Mouse (Mus musculus): ENCODE measurements around the gene Rgr.

- TF ChIP-seq CTCF (conservative IDR thresholded peaks at IDR 0.05; ENCODE audit: insufficient read depth, insufficient read length, low read depth, low read length) (no peak), POLR2A (IDR thresholded peaks at IDR 0.05; ENCODE audit: low read depth, low read length) (no peak)
Observed at GRCm38 (mm10) chr14:37027248-37027933, 21.4 kb downstream of the Rgr start.

All from kidney, adult 2 months (tissue).